Mouse (Mus musculus) NIH3T3 (cell line): ENCODE measurements around the gene Gstm2.

Source experiments
- DNase-seq: peaks from one replicate; pipeline ENCODE4 v3.0.0-alpha.2; 2012; ENCODE audit warnings: low read depth

Gene Gstm2

DNA sequence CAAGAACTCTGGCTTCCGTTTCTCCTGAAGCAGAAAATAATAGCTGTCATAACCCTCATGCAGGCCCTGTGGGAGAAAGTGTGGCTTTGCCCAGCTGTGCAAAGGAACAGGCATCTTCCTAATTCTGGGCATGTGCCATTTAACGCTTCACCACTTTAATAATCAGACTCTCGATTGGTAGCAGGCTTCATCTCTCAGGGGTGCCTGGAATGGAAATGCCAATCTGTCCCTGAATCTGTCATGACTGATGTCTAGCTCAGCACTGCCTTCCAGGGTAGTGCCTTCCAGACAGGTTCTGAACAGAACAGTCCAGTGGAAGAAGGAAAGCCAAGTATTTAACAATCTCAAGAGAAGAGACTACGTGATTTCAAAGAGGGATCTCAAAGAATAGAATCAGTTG is 45.0 kb downstream of the Gstm2 start:
- DNase-seq = no peak

DNA sequence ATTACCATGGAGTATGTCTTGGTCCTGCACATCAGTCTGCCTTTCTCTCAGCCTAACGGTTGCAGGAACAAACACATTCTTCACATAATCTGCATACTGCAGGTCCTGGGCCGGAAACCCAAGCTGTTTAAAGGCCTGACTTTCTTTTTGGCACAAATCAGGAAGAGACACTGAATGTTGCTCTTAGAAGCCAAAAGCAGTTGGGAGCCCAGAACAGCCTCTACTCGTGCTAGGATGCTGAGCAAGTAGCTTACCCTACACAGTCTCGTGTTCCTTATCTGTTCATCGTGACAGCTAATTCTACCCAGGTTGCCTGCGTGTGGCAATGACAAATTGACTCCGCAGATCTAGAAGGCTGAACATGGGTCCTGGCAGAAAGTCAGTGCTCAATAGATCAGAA is 45.7 kb downstream of the Gstm2 start:
- DNase-seq = no peak

DNA sequence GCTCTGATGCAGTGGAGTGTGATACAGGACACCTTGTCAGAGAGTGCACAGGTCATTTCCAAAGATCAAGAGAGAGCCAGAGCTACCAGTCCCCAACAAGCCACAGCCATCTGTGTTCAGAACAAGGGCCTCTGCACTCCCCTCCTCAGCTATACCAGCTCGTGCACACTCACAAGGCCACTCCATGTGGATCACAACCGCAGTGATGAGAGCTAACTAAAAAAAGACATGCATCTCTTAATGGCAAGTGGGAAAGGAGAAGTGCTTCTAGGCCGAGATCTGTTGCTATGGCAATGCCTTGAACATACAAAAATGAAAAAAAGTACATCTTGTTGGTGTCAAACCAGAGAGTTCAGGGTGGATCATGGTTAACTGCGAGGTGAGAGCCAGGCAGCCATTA is 46.4 kb downstream of the Gstm2 start:
- DNase-seq = no peak

DNA sequence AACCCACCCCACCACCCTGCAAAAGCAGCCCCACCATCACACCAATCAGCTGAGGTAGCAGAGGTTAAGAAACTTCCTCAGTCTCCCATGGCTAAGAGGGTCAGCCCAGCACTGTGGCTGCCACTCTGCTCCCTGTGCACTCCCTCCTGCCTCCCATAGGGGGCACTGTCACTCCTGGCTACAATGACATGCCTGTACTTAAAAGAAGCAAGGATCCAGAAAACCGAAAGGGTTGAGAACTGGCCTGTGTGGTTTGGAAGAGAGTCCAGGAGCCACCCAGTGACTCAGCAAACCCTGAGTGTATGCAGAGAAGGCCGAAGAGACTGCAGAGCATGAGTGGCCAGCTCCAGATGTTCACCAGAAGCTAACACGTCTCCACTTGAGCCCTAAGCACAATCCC is 46.9 kb downstream of the Gstm2 start:
- DNase-seq = peak; percentile 95

DNA sequence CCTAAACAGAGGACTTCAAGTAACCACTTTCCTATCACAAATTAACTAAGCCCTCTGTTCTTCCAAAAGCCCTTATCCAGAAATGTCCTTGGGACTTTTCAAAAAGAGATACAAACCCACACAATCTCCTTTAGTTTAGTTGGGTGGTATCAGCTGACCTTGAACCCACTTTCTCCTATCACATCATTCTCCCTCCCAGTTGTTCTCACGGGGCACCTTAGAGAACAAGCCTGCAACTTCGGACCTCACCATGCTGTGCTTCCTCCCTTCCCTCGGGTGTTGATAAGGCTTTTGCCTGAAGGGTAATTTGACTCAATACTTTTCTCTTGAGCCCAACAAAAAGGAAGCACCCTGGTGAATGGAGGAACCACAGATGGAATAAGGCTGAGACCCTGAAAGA is 50.4 kb downstream of the Gstm2 start:
- no peak for DNase-seq

DNA sequence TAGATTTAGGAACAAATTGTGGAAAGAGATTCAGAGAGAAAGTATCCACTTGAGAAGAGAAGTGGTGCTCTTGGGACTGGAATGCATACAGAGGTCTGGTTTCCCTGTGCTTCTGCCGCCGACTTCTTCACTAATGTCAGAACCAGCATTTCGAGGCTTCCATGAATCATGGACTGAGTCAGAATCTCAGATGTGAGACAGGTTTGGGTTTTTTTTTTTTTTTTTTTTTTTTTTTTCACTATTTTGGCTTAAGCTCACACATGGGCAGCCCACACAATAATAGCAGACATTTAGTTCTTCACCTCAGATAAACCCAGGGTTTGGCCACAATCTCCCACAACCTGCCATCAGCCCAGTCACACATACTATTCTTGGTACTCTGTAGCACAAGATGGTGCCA is 51.0 kb downstream of the Gstm2 start:
- peak; percentile 70 for DNase-seq

DNA sequence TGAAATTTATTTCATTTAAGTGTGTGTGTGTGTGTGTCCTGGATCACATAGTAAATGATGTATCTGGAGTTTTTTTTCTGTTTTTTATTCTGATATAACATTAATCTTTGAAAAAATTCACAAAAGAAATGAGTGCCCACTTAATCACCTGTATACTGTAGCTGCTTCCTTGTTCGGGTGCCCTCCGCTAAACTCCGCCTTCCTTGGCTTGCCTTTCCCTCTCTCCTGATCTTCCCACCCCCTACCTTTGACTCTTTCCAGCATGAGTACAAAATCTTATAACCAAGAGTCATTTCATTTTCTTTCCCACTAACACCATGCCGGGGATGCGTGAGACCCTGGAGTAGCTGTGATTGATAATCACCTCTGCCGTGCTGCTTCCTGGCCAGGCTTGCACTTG is 54.1 kb downstream of the Gstm2 start:
- DNase-seq = no peak
